Mouse (Mus musculus) cerebellum, postnatal 36 days (tissue): ENCODE results near the gene Cda.

Source experiments
- DNase-seq, 2 experiments: peaks; one replicate each; pipeline ENCODE4 v3.0.0; 2021 to 2022; ENCODE audit warnings: mixed read lengths in 2 of 2

The Cda gene

GRCm38 (mm10) chr4:138366561-138366960 lies 1.2 kb downstream of the Cda start:
- no peak for DNase-seq

GRCm38 (mm10) chr4:138363511-138363910 lies 4.3 kb downstream of the Cda start:
- no peak for DNase-seq

GRCm38 (mm10) chr4:138362883-138363282 lies 4.9 kb downstream of the Cda start:
- no peak for DNase-seq

GRCm38 (mm10) chr4:138361370-138361821 lies 6.4 kb downstream of the Cda start:
- DNase-seq, result peak; percentile 38 to 41

- DNase-seq, result no peak
These were observed 9.6 kb downstream of the Cda start for GRCm38 (mm10) chr4:138358176-138358575.

GRCm38 (mm10) chr4:138356551-138356950 lies 11.2 kb downstream of the Cda start:
- DNase-seq, result no peak

- no peak for DNase-seq
These were observed 11.7 kb downstream of the Cda start for GRCm38 (mm10) chr4:138356141-138356540.

GRCm38 (mm10) chr4:138355496-138355895 lies 12.3 kb downstream of the Cda start:
- DNase-seq, result no peak

- no peak for DNase-seq
These were observed 14.2 kb downstream of the Cda start for GRCm38 (mm10) chr4:138353438-138354171.

- no peak for DNase-seq
These were observed 15.1 kb downstream of the Cda start for GRCm38 (mm10) chr4:138352692-138353091.

GRCm38 (mm10) chr4:138351821-138352220 lies 16.0 kb downstream of the Cda start:
- no peak for DNase-seq

- DNase-seq, result no peak
These were observed 19.1 kb downstream of the Cda start for GRCm38 (mm10) chr4:138348716-138349115.

GRCm38 (mm10) chr4:138347280-138347679 lies 20.5 kb downstream of the Cda start:
- DNase-seq, result no peak

- peak; percentile 36 to 39 for DNase-seq
These were observed 22.8 kb downstream of the Cda start for GRCm38 (mm10) chr4:138344891-138345545.

- peak; percentile 56 to 60 for DNase-seq
These were observed 24.4 kb downstream of the Cda start for GRCm38 (mm10) chr4:138343341-138343837.

- DNase-seq, result no peak
These were observed 25.0 kb downstream of the Cda start for GRCm38 (mm10) chr4:138342778-138343177.

GRCm38 (mm10) chr4:138342048-138342447 lies 25.7 kb downstream of the Cda start:
- no peak for DNase-seq

- DNase-seq, result no peak
These were observed 26.4 kb downstream of the Cda start for GRCm38 (mm10) chr4:138341393-138341792.

GRCm38 (mm10) chr4:138339963-138340362 lies 27.8 kb downstream of the Cda start:
- DNase-seq, result peak; percentile 65 to 70

GRCm38 (mm10) chr4:138337341-138337740 lies 30.5 kb downstream of the Cda start:
- no peak for DNase-seq

- DNase-seq, result no peak
These were observed 30.9 kb downstream of the Cda start for GRCm38 (mm10) chr4:138336876-138337275.

- no peak for DNase-seq
These were observed 32.1 kb downstream of the Cda start for GRCm38 (mm10) chr4:138335648-138336047.

- DNase-seq, result no peak
These were observed 32.8 kb downstream of the Cda start for GRCm38 (mm10) chr4:138335036-138335435.

- no peak for DNase-seq
These were observed 34.7 kb downstream of the Cda start for GRCm38 (mm10) chr4:138333135-138333534.
